ENCODE assay signal across 8 mouse cellular contexts in the genomic region with DNA sequence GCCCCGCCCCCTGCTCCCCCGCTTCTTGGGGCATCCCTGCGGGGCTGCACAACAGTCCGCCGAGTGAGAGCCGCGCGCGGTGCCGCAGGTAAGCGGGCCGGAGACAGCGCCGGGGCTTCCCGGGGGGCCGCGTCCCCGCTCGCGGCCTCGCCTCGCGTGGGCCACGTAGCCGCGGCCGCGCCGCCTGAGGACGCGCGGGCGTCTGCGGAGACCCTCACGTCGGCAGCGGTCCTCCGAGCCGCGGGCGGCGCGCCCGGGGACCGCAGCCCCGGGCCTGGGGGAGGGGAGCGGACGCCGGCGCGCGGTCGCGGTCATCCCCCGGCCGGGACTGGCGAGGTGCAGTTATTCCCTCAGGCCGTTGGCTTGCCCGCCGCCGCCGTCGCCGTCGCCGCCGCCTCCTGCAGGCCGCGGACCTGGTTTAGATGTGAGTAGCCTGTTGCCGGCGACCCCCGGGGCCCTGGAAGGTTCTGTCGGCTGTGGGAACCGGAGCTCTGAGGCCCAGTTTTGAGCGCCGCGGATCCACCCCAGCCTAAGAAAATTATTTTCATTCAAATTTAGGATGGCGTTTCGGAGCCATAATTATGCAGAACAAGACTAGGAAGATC. TPM values are rescaled to one million over a fixed set of nuclear protein-coding genes. Genes with fewer than 3 reads are reported as not detected.
DNase-seq lines count a peak whose midpoint lies in the region; ATAC-seq and TF ChIP-seq lines count a peak whose summit lies in the region.

No protein-coding gene starts in this region.

- CTCF ChIA-PET in Patski (lab: Charles Lee), result interaction anchor here (0.8 to 2.2 kb wide), 5 partner anchors 11 to 47 kb away, joined by 3 to 10 read pairs (median 6); no protein-coding TSS in a partner anchor

- under 1% methylated on average over 79 of the region's 79 CpGs for WGBS in kidney, adult 2 months
- under 1% methylated on average over 68 of the region's 79 CpGs for WGBS in heart, embryonic 14.5 days
- under 1% methylated on average over 65 of the region's 79 CpGs for WGBS in neural tube, embryonic 15.5 days

- H3K4me2 ChIP-seq in heart, embryonic 14.5 days (ENCODE audit: low read length), result peak overlapping the region; percentile 93
- H3K4me2 ChIP-seq in neural tube, embryonic 15.5 days, result peak overlapping the region; percentile 92

- H3K79me3 ChIP-seq in C2C12 (ENCODE audit: low read depth), result peaks cover 42% of the 10 kb centered on the region

- TF ChIP-seq CTCF in kidney, adult 2 months (conservative IDR thresholded peaks at IDR 0.05; ENCODE audit: insufficient read depth, insufficient read length, low read depth, low read length), result no peak
- TF ChIP-seq CTCF in C2C12 (IDR thresholded peaks at IDR 0.05; ENCODE audit: control insufficient read depth, insufficient read depth, insufficient read length), result no peak
- no peak for TF ChIP-seq CTCF in Patski (IDR thresholded peaks at IDR 0.05)

- peak overlapping the region; percentile 96 for H3ac ChIP-seq in C2C12 (ENCODE audit: control insufficient read depth, insufficient read length, low read depth)

- peak overlapping the region; percentile 88 for H3K27ac ChIP-seq in kidney, adult 2 months (ENCODE audit: insufficient read depth, low read depth, low read length)
- H3K27ac ChIP-seq in heart, embryonic 14.5 days (replicated peaks in 1 of 2; ENCODE audit: control insufficient read depth in 1 of 2, insufficient read depth in 1 of 2, low read depth in 2 of 2, low read length in 2 of 2), result peak overlapping the region; percentile 71 to 86
- H3K27ac ChIP-seq in neural tube, embryonic 15.5 days (replicated peaks), result peak overlapping the region; percentile 93

- peak; percentile 35 for ATAC-seq in Patski
- ATAC-seq in heart, embryonic 14.5 days (ENCODE audit: insufficient number of reproducible peaks, insufficient read depth, low FRiP score, low read depth), result no peak; the same call in 1 of the 2 replicates
- peak; percentile 78 for ATAC-seq in neural tube, embryonic 15.5 days (ENCODE audit: low FRiP score)

- no peaks in the 10 kb centered on the region for H3K27me3 ChIP-seq in kidney, adult 2 months (replicated peaks; ENCODE audit: control insufficient read depth, insufficient read depth, low read length)
- H3K27me3 ChIP-seq in C2C12 (ENCODE audit: control insufficient read depth, insufficient read depth, insufficient read length), result no peaks in the 10 kb centered on the region
- no peaks in the 10 kb centered on the region for H3K27me3 ChIP-seq in Patski
- H3K27me3 ChIP-seq in heart, embryonic 14.5 days (ENCODE audit: control insufficient read depth, insufficient read depth, low read length), result no peaks in the 10 kb centered on the region
- no peaks in the 10 kb centered on the region for H3K27me3 ChIP-seq in neural tube, embryonic 15.5 days (replicated peaks)

- no peaks in the 10 kb centered on the region for H3K36me3 ChIP-seq in kidney, adult 2 months (ENCODE audit: control insufficient read depth, insufficient read depth, low read length)
- no peaks in the 10 kb centered on the region for H3K36me3 ChIP-seq in C2C12 (ENCODE audit: control insufficient read depth, insufficient read depth)
- no peaks in the 10 kb centered on the region for H3K36me3 ChIP-seq in heart, embryonic 14.5 days (ENCODE audit: control insufficient read depth, insufficient read depth, low read length)
- no peaks in the 10 kb centered on the region for H3K36me3 ChIP-seq in neural tube, embryonic 15.5 days

- TF ChIP-seq POLR2A in kidney, adult 2 months (IDR thresholded peaks at IDR 0.05; ENCODE audit: low read depth, low read length), result no peak

- peak overlapping the region; percentile 93 for H3K9ac ChIP-seq in heart, embryonic 14.5 days (ENCODE audit: low read length)
- H3K9ac ChIP-seq in neural tube, embryonic 15.5 days (replicated peaks), result peak overlapping the region; percentile 86

- peak overlapping the region; percentile 99 for H3K4me3 ChIP-seq in kidney, adult 2 months (ENCODE audit: insufficient read depth, low read depth, low read length)
- peak overlapping the region; percentile 69 for H3K4me3 ChIP-seq in C2C12 (ENCODE audit: insufficient read depth, poor library complexity, severe bottlenecking)
- peak overlapping the region; percentile 94 to 98 for H3K4me3 ChIP-seq in heart, embryonic 14.5 days (ENCODE audit: control insufficient read depth in 1 of 2, insufficient read depth in 1 of 2, low read depth in 1 of 2, low read length in 2 of 2)
- peak overlapping the region; percentile 85 for H3K4me3 ChIP-seq in neural tube, embryonic 15.5 days (replicated peaks)

- in situ Hi-C loops in Patski (cut with MboI; ENCODE audit: low pct_unique_long_range_greater_than_20kb), result no loop called here

- no peaks in the 10 kb centered on the region for H3K9me3 ChIP-seq in heart, embryonic 14.5 days (ENCODE audit: control insufficient read depth, low read length)
- no peaks in the 10 kb centered on the region for H3K9me3 ChIP-seq in neural tube, embryonic 15.5 days (replicated peaks)

- peaks cover 53% of the 10 kb centered on the region for H3K79me2 ChIP-seq in C2C12 (ENCODE audit: control insufficient read depth, insufficient read depth)

- peaks cover 28% of the 10 kb centered on the region for H3K4me1 ChIP-seq in kidney, adult 2 months (ENCODE audit: control insufficient read depth, insufficient read depth, low read length)
- H3K4me1 ChIP-seq in heart, embryonic 14.5 days (ENCODE audit: control insufficient read depth in 2 of 2, insufficient read depth in 2 of 2, low read length in 2 of 2), result peaks cover 20 to 26% of the 10 kb centered on the region in 2 experiments
- H3K4me1 ChIP-seq in neural tube, embryonic 15.5 days, result peaks cover 25% of the 10 kb centered on the region

- POLR2A ChIA-PET in Patski (lab: Charles Lee), result interaction anchor here (1.2 to 2.5 kb wide), 6 partner anchors 10 to 185 kb away, joined by 3 to 9 read pairs (median 4); no protein-coding TSS in a partner anchor

- no peak for DNase-seq in kidney, adult 2 months
- no peak for DNase-seq in kidney, adult 8-10 months
- DNase-seq in Patski (ENCODE audit: low read depth, low spot score) (no peak), liver (peak; percentile 64)
- DNase-seq in right cerebral cortex, postnatal 4 days, result no peak

TF ChIP-seq in C2C12, 6 proteins besides CTCF, POLR2A, EP300 and RAD21:
- TF ChIP-seq MYOD1 (IDR thresholded peaks at IDR 0.05; ENCODE audit: control insufficient read depth, insufficient read length, low read depth) (no peak), USF1 (IDR thresholded peaks at IDR 0.05; ENCODE audit: low read depth) (no peak), MYOG (IDR thresholded peaks at IDR 0.05; ENCODE audit: control insufficient read depth, extremely low read depth, insufficient read length) (no peak), MAX (IDR thresholded peaks at IDR 0.05) (no peak), CEBPB (IDR thresholded peaks at IDR 0.05; ENCODE audit: low read depth) (no peak), FOSL1 (IDR thresholded peaks at IDR 0.05; ENCODE audit: insufficient read depth, low read length, poor library complexity, severe bottlenecking) (no peak)

RNA-seq across cellular contexts. Expression of a gene that starts 1.4 kb away (rescaled TPM):
- polyA plus RNA-seq in kidney, adult 2 months (2012; rRNA removed), result 17.7 and 20.5 TPM in 2 replicates
- polyA plus RNA-seq in C2C12 (2012; fragmentation: generic; extraction: Trizol) (9.3 TPM), Patski (2021) (39.0 TPM)
- polyA plus RNA-seq in heart, embryonic 14.5 days (2014; fragmentation: Nextera tagmentation; extraction: Ambion mirVana), result 15.2 and 15.5 TPM in 2 replicates
- 42.3 and 42.6 TPM in 2 replicates for polyA plus RNA-seq in neural tube, embryonic 15.5 days (2015; fragmentation: Nextera tagmentation; extraction: Ambion mirVana)
